Mouse (Mus musculus) embryonic fibroblast, embryonic 13.5 days (primary cell): ENCODE results near the gene C1qtnf1. TPM values are rescaled to one million over a fixed set of nuclear protein-coding genes. Genes with fewer than 3 reads are reported as not detected.
A peak's percentile ranks its signal among the peaks of the same experiment; 100 is the strongest.

Experiments
- H3K27ac ChIP-seq: 2 replicates; pipeline ENCODE4 v1.5.1; 2012; ENCODE audit warnings: low read length, control low read depth, inconsistent platforms; ENCODE audit not compliant: insufficient read depth
- H3K4me1 ChIP-seq: 2 replicates; pipeline ENCODE4 v1.6.1; 2011; ENCODE audit warnings: low read length; ENCODE audit not compliant: control insufficient read depth, insufficient read depth
- H3K4me3 ChIP-seq: 2 replicates; pipeline ENCODE4 v1.5.1; 2011; ENCODE audit warnings: mild to moderate bottlenecking, control low read depth, low read length; ENCODE audit not compliant: insufficient read depth
- CTCF ChIP-seq: IDR thresholded peaks from 2 replicates; pipeline ENCODE4 v1.5.1; 2011; ENCODE audit warnings: mild to moderate bottlenecking, control low read depth, low read length, moderate library complexity, borderline replicate concordance; ENCODE audit not compliant: insufficient read depth
- POLR2A ChIP-seq: IDR thresholded peaks from 2 replicates; pipeline ENCODE4 v1.6.1; 2011; ENCODE audit warnings: low read depth, mild to moderate bottlenecking, control low read depth, low read length, moderate library complexity
- polyA plus RNA-seq: library from polyadenylated mRNA; stranded (reverse); fragments of >200 nt; gene quantifications from 2 replicates; pipeline ENCODE4 v1.2.4, GENCODE M21; 2011; ENCODE audit warnings: low read depth; ENCODE audit not compliant: missing spikeins, insufficient read length

C1qtnf1 gene
- polyA plus RNA-seq, 1 experiment: 23.0 TPM

DNA sequence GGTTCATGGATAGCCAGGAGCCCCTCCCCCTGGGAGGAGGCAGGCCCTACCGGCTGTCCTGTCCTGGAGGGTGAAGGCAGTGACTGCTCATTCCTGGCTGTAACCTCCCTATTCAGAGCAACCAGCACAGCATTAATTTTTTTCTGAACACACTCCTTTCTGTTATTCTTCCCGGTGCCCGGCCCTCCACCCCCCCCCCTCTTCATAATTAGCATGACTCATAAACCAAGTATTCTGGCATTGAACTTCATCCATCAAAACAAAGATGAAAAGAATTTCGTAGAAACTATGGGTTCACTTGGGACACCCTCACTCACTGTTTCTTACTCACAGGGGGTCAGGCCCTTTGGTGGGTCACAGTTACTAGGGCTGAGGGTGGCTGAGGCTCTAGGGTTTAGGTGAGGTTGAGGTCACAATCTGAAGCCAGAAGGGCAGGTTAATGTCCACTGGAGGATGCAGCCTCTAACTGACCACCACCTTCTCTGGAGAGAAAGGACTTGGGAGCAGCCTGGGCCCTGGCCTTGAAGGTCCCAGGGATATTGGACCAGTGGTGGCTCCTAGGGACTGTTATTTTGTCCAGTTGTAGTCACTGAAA lies 2.4 kb downstream of the C1qtnf1 start:
- no peak for TF ChIP-seq POLR2A
- no peak for TF ChIP-seq CTCF
- Histone ChIP-seq H3K4me1 (peaks cover 25% of the 10 kb centered on the region), H3K27ac (peak overlapping the region; percentile 71), H3K4me3 (no peak overlapping the region)

DNA sequence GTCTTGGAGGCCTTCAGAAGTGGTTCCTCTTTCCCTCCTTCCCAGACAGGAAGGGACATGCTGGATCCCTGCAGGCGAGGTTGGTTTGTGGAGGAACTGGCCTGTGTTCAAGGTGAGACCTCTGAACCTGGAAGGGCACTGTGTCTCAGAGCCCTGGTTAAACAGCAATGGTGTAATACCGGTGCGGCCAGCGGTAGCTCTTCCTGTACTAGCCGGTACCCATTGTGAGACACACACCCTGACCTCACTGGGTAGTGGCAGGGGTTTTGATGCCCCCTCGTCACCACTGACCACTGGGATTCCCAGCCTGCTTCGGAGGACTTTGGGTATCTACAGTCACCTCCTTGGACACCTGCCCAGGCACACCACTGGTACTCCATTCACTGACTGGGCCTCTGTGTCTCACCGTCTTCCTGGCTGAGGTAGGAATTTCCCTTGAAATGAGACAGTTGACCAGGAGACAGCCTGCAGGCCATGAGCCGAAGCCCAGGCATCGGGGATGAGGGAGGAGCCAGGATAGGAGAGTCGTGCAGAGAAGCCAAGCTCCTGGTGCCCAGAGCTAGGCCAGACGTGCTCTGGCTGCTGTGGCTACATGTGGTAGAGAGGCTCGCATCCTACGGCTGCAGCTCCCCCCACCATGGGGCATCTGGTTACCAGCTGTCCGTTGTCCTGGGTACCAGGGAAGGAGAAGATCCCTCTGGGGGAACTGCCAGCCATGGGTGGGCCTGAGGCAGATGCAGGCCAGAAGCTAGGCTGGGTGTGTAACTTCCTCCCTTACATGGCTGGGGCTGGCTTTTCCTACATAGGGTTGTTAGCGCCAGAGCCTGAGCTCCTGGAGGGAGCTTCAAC lies 3.3 kb downstream of the C1qtnf1 start:
- Histone ChIP-seq H3K4me3 (no peak overlapping the region), H3K4me1 (peaks cover 25% of the 10 kb centered on the region), H3K27ac (peak overlapping the region; percentile 71)
- TF ChIP-seq CTCF (no peak), POLR2A (no peak)

DNA sequence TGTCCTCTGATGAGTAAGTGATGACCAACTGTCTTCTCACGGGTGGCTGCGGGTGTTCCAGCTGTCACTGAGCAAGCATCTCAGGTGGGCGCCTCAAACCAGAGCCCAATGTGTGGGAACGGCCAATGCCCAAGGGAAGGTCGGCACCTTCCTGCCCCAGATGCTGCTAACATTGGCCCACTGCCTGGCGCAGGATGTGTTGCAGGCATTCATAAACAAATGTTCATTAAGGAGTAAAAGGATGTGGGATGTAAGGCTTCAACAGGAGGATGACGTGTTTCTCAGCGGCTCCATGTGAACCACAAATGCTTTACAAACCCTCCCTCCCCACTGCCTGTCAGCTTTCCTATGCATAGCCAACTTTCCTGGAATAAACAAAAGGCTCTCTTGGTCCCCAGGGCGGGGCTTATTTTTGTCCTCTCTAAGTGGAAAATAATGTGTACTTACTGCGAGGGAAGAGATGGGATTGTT lies 5.4 kb downstream of the C1qtnf1 start:
- H3K4me3 ChIP-seq: no peak overlapping the region
- no peak overlapping the region for H3K27ac ChIP-seq
- H3K4me1 ChIP-seq: peaks cover 23% of the 10 kb centered on the region
- TF ChIP-seq CTCF: no peak
- TF ChIP-seq POLR2A: no peak

DNA sequence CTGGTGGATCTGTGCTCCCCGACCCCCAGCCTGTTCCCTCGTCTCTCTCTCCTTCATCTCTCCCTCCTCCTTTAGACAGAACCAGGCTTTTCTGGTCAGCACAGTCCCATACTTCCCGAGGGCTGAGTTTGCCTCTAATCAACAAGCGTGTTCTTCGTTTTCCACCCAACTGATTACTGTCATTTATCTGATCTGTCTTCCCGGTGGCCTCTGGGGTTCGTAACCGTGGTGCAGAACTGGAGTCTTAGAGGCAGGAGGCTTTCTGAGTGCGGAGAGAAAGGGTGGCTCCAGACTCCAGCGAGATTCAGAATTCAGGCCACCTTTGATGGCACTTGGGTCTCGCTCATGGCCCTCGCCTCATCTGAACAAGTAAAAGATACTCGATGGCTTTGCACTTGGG lies 6.1 kb downstream of the C1qtnf1 start:
- Histone ChIP-seq H3K27ac (no peak overlapping the region), H3K4me1 (peaks cover 24% of the 10 kb centered on the region), H3K4me3 (no peak overlapping the region)
- no peak for TF ChIP-seq CTCF
- TF ChIP-seq POLR2A: no peak

DNA sequence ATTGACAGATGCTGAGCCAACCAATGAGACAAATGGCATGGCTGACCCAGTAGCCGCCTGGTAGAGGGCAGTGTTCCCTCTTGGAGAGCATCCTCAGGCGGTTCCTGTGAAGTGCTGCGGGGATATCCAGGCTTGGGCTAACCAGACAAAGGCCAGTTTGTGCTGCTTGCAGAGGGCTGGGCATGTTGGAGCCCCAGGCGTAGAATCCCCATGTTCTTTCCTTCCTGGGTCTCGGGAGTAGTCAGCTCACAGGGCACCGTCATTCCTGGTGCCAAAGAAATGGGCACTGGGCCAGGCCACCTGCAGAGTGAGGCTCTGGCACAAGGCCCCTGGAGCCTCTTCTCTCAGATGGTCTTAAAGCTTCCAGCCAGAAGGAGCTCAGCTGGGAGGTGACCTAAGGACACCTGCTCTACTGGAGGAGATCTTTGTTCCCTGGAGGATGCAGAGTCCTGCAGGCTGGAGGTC lies 8.5 kb downstream of the C1qtnf1 start:
- Histone ChIP-seq H3K4me1 (peaks cover 5% of the 10 kb centered on the region), H3K4me3 (no peak overlapping the region), H3K27ac (no peak overlapping the region)
- TF ChIP-seq CTCF: no peak
- no peak for TF ChIP-seq POLR2A

DNA sequence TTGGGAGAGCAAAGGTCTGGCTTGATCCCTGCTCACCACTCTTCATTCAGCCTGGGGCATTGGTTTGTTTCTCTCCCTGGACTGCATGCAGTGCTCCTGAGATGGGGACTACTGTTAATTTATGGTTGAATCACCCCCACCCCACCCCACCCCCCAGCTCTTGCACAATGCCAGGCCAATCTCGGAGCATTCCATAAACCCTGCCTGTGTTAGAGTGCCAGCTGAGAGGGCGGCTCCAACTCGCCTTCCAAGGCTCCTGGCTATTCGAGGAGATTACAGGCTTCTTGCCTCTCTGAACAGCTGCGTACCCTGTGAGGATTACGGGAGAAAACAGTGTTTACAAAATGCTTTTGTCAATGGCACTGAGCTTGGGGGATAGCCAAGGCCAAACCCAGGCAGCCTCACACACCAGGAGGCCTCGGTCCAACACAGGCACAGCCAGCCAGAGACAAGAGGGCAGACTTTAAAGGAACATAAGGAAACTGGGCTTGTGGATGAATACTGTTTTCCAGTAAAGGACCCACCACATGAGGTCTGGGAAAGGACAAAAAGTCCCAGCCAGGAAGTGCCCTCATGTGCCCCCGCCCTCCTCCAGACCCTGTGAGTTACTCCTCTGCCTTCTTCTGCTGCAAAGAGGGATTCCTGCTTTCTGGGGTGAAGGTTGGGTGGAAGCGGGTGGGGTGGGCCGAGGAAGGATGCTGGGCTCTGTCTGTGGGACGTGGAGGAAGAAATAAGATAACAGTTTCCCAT lies 10.8 kb downstream of the C1qtnf1 start:
- H3K4me1 ChIP-seq: peaks cover 5% of the 10 kb centered on the region
- no peak for TF ChIP-seq CTCF
- TF ChIP-seq POLR2A: no peak
- no peak overlapping the region for H3K4me3 ChIP-seq
- peak overlapping the region; percentile 0; the same call in 1 of the 2 replicates for H3K27ac ChIP-seq

DNA sequence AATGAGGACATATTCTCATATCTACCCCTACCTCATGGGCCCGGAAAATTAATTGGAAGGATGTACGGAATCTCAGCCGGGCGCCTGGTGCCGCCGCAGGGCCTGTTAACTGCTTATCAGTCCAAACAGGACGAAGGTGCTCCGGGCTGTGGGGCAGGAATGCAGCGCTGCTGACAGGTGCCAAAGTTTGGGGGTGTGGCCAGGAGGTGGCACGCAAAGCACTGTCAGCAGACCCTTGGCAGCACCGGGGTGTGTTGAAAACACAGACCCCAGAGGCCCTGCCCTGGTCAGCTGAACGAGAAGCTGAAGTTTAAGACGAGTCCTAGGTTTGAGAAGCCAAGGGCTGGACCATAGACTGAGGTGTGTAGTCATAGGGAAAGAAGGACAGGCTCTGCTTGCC lies 14.7 kb downstream of the C1qtnf1 start:
- H3K4me1 ChIP-seq: peaks cover 3% of the 10 kb centered on the region
- no peak for TF ChIP-seq POLR2A
- no peak for TF ChIP-seq CTCF
- H3K27ac ChIP-seq: no peak overlapping the region
- no peak overlapping the region for H3K4me3 ChIP-seq

DNA sequence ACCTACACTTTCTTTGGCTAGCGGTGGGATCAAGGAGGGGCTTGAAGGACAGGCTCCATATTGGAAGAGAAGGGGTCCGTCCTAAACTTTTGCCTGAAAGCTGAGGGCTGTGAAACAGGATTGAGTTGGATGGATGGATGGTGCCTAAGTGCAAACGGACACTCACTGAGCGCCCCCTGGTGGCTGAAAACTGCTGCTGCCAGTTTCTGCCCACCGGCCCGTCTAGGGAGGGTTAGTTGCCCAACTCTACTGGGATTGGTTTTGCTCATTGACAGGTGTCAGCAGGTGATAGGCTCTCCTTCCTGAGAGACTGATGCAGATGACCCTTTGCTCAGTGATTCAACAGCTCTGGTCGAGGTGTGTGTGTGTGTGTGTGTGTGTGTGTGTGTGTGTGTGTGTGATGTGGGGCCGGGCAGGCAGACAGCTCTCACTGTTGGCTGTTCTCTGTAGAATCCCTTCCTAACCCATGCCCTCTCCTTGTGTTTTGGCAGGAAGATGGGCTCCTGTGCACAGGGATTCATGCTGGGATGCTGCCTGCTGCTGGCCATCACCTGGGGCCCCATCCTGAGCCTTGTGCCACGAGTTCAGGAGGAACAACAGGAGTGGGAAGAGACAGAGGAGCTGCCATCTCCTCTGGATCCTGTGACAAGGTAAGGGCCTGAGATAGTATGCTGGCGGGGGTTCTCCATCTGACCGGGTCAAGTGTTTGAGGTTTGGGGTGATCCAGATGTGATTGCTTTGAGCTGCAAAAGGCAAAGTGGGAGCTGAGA lies 15.4 kb downstream of the C1qtnf1 start:
- H3K4me1 ChIP-seq: peaks cover 2% of the 10 kb centered on the region
- H3K4me3 ChIP-seq: no peak overlapping the region
- H3K27ac ChIP-seq: no peak overlapping the region
- no peak for TF ChIP-seq POLR2A
- TF ChIP-seq CTCF: peak; percentile 73

DNA sequence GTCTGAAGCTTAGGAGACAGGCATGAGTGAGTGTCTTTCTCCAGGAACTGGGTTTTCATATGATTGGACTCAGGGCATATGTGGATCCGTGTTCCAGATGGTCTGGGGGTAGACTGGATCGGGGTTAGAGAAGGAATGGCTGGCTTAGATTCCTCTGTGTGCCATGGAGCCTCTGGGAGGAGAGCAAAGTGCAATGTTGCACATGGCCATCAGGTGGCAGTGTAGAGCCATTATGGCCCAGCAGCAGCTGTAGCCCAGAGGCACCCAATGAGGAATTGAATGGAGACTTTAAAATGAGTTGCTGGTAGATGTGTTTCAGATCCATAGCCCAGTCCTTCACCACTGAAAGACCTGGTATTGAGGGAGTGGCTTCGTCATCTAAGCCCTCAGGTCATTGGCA lies 17.8 kb downstream of the C1qtnf1 start:
- no peak overlapping the region for H3K27ac ChIP-seq
- TF ChIP-seq POLR2A (no peak), CTCF (peak; percentile 94; the same call in 1 of the 2 replicates)
- no peaks in the 10 kb centered on the region for H3K4me1 ChIP-seq
- no peak overlapping the region for H3K4me3 ChIP-seq

DNA sequence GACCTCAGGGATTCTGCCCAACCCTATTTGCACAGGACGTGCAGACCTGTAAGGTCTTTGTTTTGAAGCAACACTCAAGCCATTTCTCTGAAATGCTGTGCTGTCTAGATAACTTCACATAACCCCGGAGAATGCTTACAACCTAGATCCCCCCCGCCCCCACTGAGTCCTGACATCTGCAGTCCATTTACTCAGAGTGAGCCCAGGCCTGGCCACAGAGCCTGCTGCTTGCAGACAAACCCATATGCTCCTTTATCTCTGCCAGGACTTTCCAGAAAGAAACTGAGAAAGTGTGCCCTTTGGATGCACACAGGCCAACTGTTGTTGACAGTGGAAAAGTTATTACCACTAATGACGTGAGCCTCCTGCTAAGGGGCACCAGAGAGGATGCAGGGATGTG lies 19.3 kb downstream of the C1qtnf1 start:
- no peak overlapping the region for H3K4me3 ChIP-seq
- no peak overlapping the region for H3K27ac ChIP-seq
- H3K4me1 ChIP-seq: no peaks in the 10 kb centered on the region
- TF ChIP-seq POLR2A (no peak), CTCF (no peak)
